Mouse (Mus musculus) gastrocnemius, postnatal 14 days (tissue): ENCODE data around the gene Emcn. TPM values are rescaled to one million over a fixed set of nuclear protein-coding genes. Genes with fewer than 3 reads are reported as not detected.

Experiments
- DNase-seq: peaks from one replicate; pipeline ENCODE4 v3.0.0; 2021; ENCODE audit warnings: mixed read lengths
- intact Hi-C: fragments of 180-260 bp; cut with DNase I; formaldehyde crosslinking; loops from one replicate; pipeline ENCODE4 v1.15.1; 2025; ENCODE audit warnings: low total_unique reads
- total RNA-seq, 2 experiments: library from RNA; stranded (reverse); gene quantifications; 2 replicates each; pipeline ENCODE4 v1.2.3; 2021

Emcn gene
- total RNA-seq, 2 experiments from 2014 or later: 22.5 to 26.8 TPM

- intact Hi-C loops: no loop called here
- DNase-seq: peak; percentile 4
Observed at GRCm38 (mm10) chr3:137367826-137368325, 27.0 kb downstream of the Emcn start.

GRCm38 (mm10) chr3:137372854-137373253, 32.0 kb downstream of the Emcn start:
- no peak for DNase-seq
- intact Hi-C loops: no loop called here

DNA sequence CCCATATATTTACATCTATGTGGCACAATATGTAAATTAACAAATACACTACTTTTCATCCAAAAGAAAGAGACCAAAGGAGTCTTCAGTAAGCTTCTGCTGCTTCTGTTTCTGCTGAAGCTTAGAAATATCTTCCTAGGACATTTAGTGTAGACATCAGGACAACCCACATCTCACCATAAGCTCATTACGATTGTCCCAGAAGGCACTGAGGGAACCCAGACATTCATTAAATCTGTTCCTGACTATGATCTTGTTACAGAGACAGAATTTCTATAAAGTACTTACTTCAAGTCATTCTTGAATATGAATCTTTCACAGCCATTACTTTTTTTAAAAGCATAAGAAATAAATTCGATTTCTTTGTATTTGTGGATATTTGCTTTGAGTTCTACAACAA, 41.4 kb downstream of the Emcn start:
- no peak for DNase-seq
- intact Hi-C loops: no loop called here

GRCm38 (mm10) chr3:137395588-137395987, 54.7 kb downstream of the Emcn start:
- intact Hi-C loops: no loop called here
- no peak for DNase-seq

DNA sequence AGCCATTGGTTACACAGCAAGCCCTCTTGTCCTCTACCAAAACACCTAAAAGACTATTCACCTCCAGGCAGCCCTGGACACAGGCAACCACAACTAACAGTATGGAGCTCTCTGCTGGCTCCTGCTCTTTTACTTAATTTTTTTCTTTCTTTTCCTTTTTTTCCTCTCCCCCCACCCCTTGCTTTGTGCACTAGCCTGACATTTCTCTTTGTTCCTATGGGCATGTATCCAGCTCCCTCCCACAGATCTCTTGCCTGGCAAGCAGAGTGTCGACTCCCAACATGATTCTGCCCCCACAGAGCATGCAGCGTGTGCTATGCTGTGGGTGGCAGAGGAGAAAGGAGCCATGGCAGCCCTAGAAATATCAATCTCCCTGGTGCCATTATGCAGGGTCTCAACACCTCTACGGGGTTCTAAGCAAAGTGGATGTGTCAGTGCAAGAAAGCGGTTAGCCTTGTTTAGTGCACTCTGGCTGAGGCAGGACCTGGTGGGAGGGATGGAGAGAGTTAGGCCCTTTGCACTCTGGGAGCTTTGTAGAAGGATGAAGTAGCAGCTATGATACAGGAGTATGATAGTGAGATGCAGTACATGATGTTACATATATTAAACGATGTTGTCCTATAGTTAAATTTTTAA, 74.7 kb downstream of the Emcn start:
- intact Hi-C loops: no loop called here
- peak; percentile 4 for DNase-seq

GRCm38 (mm10) chr3:137418636-137419035, 77.8 kb downstream of the Emcn start:
- intact Hi-C loops: no loop called here
- DNase-seq: no peak

GRCm38 (mm10) chr3:137429516-137429915, 88.6 kb downstream of the Emcn start:
- DNase-seq: no peak
- intact Hi-C loops: no loop called here

DNA sequence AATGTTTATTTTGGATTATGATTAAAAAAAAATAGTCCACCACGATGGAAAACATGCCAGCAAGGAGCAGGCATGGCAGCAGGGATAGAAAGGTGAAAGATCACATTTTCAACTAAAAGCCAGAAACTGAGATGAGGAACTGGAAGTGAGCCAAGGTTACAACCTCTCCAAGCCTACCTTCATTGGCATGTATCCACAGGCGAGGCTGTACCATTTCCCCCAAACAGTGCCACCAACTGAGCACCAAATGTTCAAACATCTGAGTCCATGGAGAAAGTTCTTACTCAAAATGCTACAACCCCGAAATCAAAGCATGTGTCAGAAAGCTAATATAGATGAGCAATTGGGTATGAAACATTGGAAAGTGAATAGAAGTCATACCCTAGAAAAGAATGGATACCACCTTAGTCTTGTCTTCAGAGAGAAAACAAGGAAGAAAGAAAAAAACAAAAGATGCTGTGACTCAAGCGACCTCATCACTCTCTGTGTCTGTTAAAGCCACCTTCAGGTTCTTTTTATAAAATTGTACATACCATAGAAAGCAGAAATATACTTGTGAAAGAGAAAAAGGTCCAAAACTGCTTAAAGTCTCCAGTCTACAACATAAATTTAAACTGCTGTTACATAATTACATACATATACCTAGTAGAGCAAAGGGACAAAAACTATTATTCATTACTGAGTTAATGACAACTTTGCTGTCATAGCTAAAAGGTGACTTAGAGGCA, 124.2 kb downstream of the Emcn start:
- intact Hi-C loops: no loop called here
- no peak for DNase-seq

GRCm38 (mm10) chr3:137465953-137466352, 125.1 kb downstream of the Emcn start:
- no peak for DNase-seq
- intact Hi-C loops: no loop called here

DNA sequence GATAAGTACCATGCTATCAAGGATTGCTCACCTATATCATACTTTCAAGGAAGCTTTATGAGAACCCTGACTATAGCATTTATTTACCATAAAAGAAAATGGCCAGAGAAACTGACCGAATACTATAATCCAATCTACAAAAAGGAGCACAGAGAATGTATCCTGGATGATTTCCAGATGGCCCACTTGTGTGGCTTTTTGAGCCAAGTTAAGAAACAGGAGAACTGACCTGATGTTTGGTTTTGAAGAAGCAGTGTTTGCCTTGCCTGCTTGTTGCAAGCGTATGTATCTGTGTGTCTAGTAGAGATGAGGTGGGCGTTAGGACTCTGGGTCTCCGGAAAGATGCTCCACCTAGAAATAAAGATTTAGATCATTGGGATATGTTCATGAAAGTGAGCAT, 125.9 kb downstream of the Emcn start:
- intact Hi-C loops: no loop called here
- DNase-seq: no peak

DNA sequence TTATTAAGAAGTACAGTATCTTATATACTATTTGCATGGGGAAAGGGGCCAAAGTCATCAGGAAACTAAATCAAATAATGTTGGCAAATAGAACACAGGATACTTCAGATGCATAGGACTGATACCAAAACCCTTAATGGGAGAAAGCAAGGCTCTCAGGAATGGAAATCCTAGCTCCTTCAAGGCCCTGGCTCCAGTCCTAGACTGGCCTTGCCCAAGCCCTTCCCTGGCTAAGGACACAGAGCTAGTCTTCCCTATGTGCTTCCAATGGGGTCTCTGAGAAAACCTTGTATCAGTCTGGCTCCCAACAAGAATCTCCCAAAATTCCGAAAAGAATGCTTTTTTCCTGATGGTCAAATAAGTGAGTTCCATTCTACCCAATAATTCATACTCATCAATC, 126.5 kb downstream of the Emcn start:
- intact Hi-C loops: no loop called here
- peak; percentile 14 for DNase-seq

- intact Hi-C loops: no loop called here
- no peak for DNase-seq
Observed at GRCm38 (mm10) chr3:137472145-137472544, 131.3 kb downstream of the Emcn start.

DNA sequence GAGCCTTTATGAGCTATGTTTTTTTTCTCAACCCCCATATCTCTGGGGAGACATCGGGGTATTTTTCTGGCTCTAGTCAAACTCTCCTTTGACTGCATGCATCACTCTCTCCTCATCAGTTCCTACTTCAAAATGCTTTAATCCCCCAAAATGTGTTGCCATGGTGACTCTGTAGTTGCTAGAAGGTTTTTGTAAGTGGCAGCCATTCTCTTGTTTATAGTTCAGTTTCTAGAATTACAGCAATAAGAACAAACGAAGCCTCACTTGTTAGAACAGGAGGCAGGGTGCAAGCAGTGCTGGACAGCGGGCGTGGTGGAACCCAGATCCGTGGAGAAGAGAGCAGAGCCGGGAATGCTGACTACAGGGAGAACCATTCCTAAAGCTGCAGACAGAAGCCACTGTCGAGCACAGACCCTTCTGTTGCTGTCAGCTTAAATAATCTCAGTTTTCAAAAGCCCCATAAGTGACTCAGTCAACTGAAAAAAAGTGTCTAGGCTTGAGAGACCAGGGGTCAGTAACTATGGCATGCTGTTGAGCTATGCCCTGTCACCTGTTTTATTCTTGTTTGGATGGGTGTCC, 139.0 kb downstream of the Emcn start:
- no peak for DNase-seq
- intact Hi-C loops: no loop called here

- no peak for DNase-seq
- intact Hi-C loops: no loop called here
Observed at GRCm38 (mm10) chr3:137481157-137481556, 140.3 kb downstream of the Emcn start.
